Mouse (Mus musculus): ENCODE measurements around the gene Cited2. TPM values are rescaled to one million over a fixed set of nuclear protein-coding genes. Genes with fewer than 3 reads are reported as not detected.

The Cited2 gene
- polyA plus RNA-seq (2012; ENCODE audit: insufficient read depth, insufficient read length, missing spikeins): 12.4 and 14.9 TPM in 2 replicates

- peaks cover 2% of the 10 kb centered on the region; the same call in 1 of the 2 replicates for H3K4me1 ChIP-seq (ENCODE audit: control insufficient read depth, insufficient read depth, insufficient read length, low read length)
- peak within 1 kb of the TSS; percentile 81 for H3K4me3 ChIP-seq (ENCODE audit: insufficient read depth, low read depth, low read length)
- peak within 1 kb of the TSS; percentile 77 for H3K27ac ChIP-seq (replicated peaks; ENCODE audit: low read depth, low read length)
Observed at GRCm38 (mm10) chr10:17722653-17723410, at the start of gene Cited2. Gene Cited2 (plus strand): TSS chr10:17723218.

GRCm38 (mm10) chr10:17674454-17674853 lies 48.6 kb upstream of the Cited2 start:
- Histone ChIP-seq H3K27ac (replicated peaks; ENCODE audit: low read depth, low read length) (no peak overlapping the region), H3K4me3 (ENCODE audit: insufficient read depth, low read depth, low read length) (no peak overlapping the region), H3K4me1 (ENCODE audit: control insufficient read depth, insufficient read depth, insufficient read length, low read length) (no peaks in the 10 kb centered on the region)

- Histone ChIP-seq H3K4me3 (ENCODE audit: insufficient read depth, low read depth, low read length) (no peak overlapping the region), H3K27ac (replicated peaks; ENCODE audit: low read depth, low read length) (no peak overlapping the region)
Observed at GRCm38 (mm10) chr10:17674869-17675268, 48.1 kb upstream of the Cited2 start.

GRCm38 (mm10) chr10:17676464-17676863 lies 46.6 kb upstream of the Cited2 start:
- no peak overlapping the region for H3K27ac ChIP-seq (replicated peaks; ENCODE audit: low read depth, low read length)

More at GRCm38 (mm10) chr10:17674869-17675268, 48.1 kb upstream of the Cited2 start:
- no peaks in the 10 kb centered on the region for H3K4me1 ChIP-seq (ENCODE audit: control insufficient read depth, insufficient read depth, insufficient read length, low read length)

GRCm38 (mm10) chr10:17677308-17677707 lies 45.7 kb upstream of the Cited2 start:
- H3K4me1 ChIP-seq (ENCODE audit: control insufficient read depth, insufficient read depth, insufficient read length, low read length): no peaks in the 10 kb centered on the region
- H3K27ac ChIP-seq (replicated peaks; ENCODE audit: low read depth, low read length): no peak overlapping the region
- H3K4me3 ChIP-seq (ENCODE audit: insufficient read depth, low read depth, low read length): no peak overlapping the region

More at GRCm38 (mm10) chr10:17676464-17676863, 46.6 kb upstream of the Cited2 start:
- no peak overlapping the region for H3K4me3 ChIP-seq (ENCODE audit: insufficient read depth, low read depth, low read length)
- H3K4me1 ChIP-seq (ENCODE audit: control insufficient read depth, insufficient read depth, insufficient read length, low read length): no peaks in the 10 kb centered on the region

- Histone ChIP-seq H3K4me3 (ENCODE audit: insufficient read depth, low read depth, low read length) (no peak overlapping the region), H3K27ac (replicated peaks; ENCODE audit: low read depth, low read length) (no peak overlapping the region), H3K4me1 (ENCODE audit: control insufficient read depth, insufficient read depth, insufficient read length, low read length) (no peaks in the 10 kb centered on the region)
Observed at GRCm38 (mm10) chr10:17680432-17681382, 42.3 kb upstream of the Cited2 start.

- Histone ChIP-seq H3K4me3 (ENCODE audit: insufficient read depth, low read depth, low read length) (no peak overlapping the region), H3K27ac (replicated peaks; ENCODE audit: low read depth, low read length) (no peak overlapping the region), H3K4me1 (ENCODE audit: control insufficient read depth, insufficient read depth, insufficient read length, low read length) (no peaks in the 10 kb centered on the region)
Observed at GRCm38 (mm10) chr10:17681386-17681785, 41.6 kb upstream of the Cited2 start.

- Histone ChIP-seq H3K4me3 (ENCODE audit: insufficient read depth, low read depth, low read length) (0 out of 2 replicates have a peak overlapping the region, but pooled peaks have one; percentile 16), H3K27ac (replicated peaks; ENCODE audit: low read depth, low read length) (no peak overlapping the region), H3K4me1 (ENCODE audit: control insufficient read depth, insufficient read depth, insufficient read length, low read length) (no peaks in the 10 kb centered on the region)
Observed at GRCm38 (mm10) chr10:17683852-17684428, 39.1 kb upstream of the Cited2 start.

- no peak overlapping the region for H3K4me3 ChIP-seq (ENCODE audit: insufficient read depth, low read depth, low read length)
- no peaks in the 10 kb centered on the region for H3K4me1 ChIP-seq (ENCODE audit: control insufficient read depth, insufficient read depth, insufficient read length, low read length)
- H3K27ac ChIP-seq (replicated peaks; ENCODE audit: low read depth, low read length): no peak overlapping the region
Observed at GRCm38 (mm10) chr10:17689806-17690205, 33.2 kb upstream of the Cited2 start.

GRCm38 (mm10) chr10:17691709-17692108 lies 31.3 kb upstream of the Cited2 start:
- Histone ChIP-seq H3K27ac (replicated peaks; ENCODE audit: low read depth, low read length) (no peak overlapping the region), H3K4me1 (ENCODE audit: control insufficient read depth, insufficient read depth, insufficient read length, low read length) (no peaks in the 10 kb centered on the region), H3K4me3 (ENCODE audit: insufficient read depth, low read depth, low read length) (no peak overlapping the region)

GRCm38 (mm10) chr10:17695801-17696200 lies 27.2 kb upstream of the Cited2 start:
- Histone ChIP-seq H3K4me1 (ENCODE audit: control insufficient read depth, insufficient read depth, insufficient read length, low read length) (no peaks in the 10 kb centered on the region), H3K4me3 (ENCODE audit: insufficient read depth, low read depth, low read length) (no peak overlapping the region), H3K27ac (replicated peaks; ENCODE audit: low read depth, low read length) (no peak overlapping the region)

GRCm38 (mm10) chr10:17697376-17698265 lies 25.4 kb upstream of the Cited2 start:
- Histone ChIP-seq H3K4me3 (ENCODE audit: insufficient read depth, low read depth, low read length) (no peak overlapping the region), H3K27ac (replicated peaks; ENCODE audit: low read depth, low read length) (no peak overlapping the region)

GRCm38 (mm10) chr10:17705466-17705973 lies 17.5 kb upstream of the Cited2 start:
- Histone ChIP-seq H3K27ac (replicated peaks; ENCODE audit: low read depth, low read length) (no peak overlapping the region), H3K4me1 (ENCODE audit: control insufficient read depth, insufficient read depth, insufficient read length, low read length) (no peaks in the 10 kb centered on the region), H3K4me3 (ENCODE audit: insufficient read depth, low read depth, low read length) (no peak overlapping the region)

More at GRCm38 (mm10) chr10:17697376-17698265, 25.4 kb upstream of the Cited2 start:
- no peaks in the 10 kb centered on the region for H3K4me1 ChIP-seq (ENCODE audit: control insufficient read depth, insufficient read depth, insufficient read length, low read length)

GRCm38 (mm10) chr10:17710753-17711152 lies 12.3 kb upstream of the Cited2 start:
- Histone ChIP-seq H3K4me1 (ENCODE audit: control insufficient read depth, insufficient read depth, insufficient read length, low read length) (no peaks in the 10 kb centered on the region), H3K27ac (replicated peaks; ENCODE audit: low read depth, low read length) (no peak overlapping the region), H3K4me3 (ENCODE audit: insufficient read depth, low read depth, low read length) (no peak overlapping the region)
